Mouse (Mus musculus) stomach, embryonic 15.5 days (tissue): ENCODE results near the gene Hsp90aa1. TPM values are rescaled to one million over a fixed set of nuclear protein-coding genes. Genes with fewer than 3 reads are reported as not detected.
"Not testable (repeated sequence)": the region's sequence is repeated elsewhere in the genome, so short reads cannot be mapped to it uniquely, and the experiment has no call there.

Experiments used
- ATAC-seq: fragments of 200-750 bp; cut with Nextera tagmentation; 2 replicates; pipeline ENCODE4 v1.8.0; 2017; ENCODE audit warnings: low read depth, moderate number of reproducible peaks, moderate TSS enrichment; ENCODE audit not compliant: insufficient read depth, low FRiP score
- H3K27ac ChIP-seq: fragments of 300-500 bp; sonication (generic); 2 replicates; pipeline ENCODE4 v1.5.1; 2015; ENCODE audit warnings: mild to moderate bottlenecking, inconsistent platforms
- H3K27me3 ChIP-seq: fragments of 300-500 bp; sonication (generic); replicated peaks from 2 replicates; pipeline ENCODE4 v1.6.1; 2015; ENCODE audit warnings: inconsistent platforms
- H3K36me3 ChIP-seq: fragments of 300-500 bp; sonication (generic); 2 replicates; pipeline ENCODE4 v1.6.1; 2015; ENCODE audit warnings: inconsistent platforms
- H3K4me1 ChIP-seq: fragments of 300-500 bp; sonication (generic); 2 replicates; pipeline ENCODE4 v1.6.1; 2015; ENCODE audit warnings: inconsistent platforms
- H3K4me2 ChIP-seq: fragments of 300-500 bp; sonication (generic); 2 replicates; pipeline ENCODE4 v1.6.1; 2015; ENCODE audit warnings: mild to moderate bottlenecking, inconsistent platforms
- H3K4me3 ChIP-seq: fragments of 300-500 bp; sonication (generic); replicated peaks from 2 replicates; pipeline ENCODE4 v1.5.1; 2015; ENCODE audit warnings: inconsistent platforms
- H3K9ac ChIP-seq: fragments of 300-500 bp; sonication (generic); 2 replicates; pipeline ENCODE4 v1.6.1; 2015; ENCODE audit warnings: inconsistent platforms
- H3K9me3 ChIP-seq: fragments of 300-500 bp; sonication (generic); 2 replicates; pipeline ENCODE4 v1.6.1; 2016; ENCODE audit warnings: inconsistent platforms
- WGBS: fragments of 180-500 bp; shearing (Covaris S2); methylation state at CpG from one replicate; pipeline ENCODE4 v1.1.7; 2015; 5-methylcytosine and 5-hydroxymethylcytosine counted together
- polyA plus RNA-seq: library from polyadenylated mRNA; unstranded; fragments of >200 nt; fragmentation: Nextera tagmentation; extraction: Ambion mirVana; gene quantifications from 2 replicates; pipeline ENCODE4 v1.2.1, GENCODE M21; 2015

The Hsp90aa1 gene
- polyA plus RNA-seq, 1 experiment from 2014 or later: 840 TPM

- Histone ChIP-seq H3K27ac (no peak overlapping the region), H3K4me3 (no peak overlapping the region), H3K36me3 (no peaks in the 10 kb centered on the region), H3K9me3 (no peaks in the 10 kb centered on the region), H3K4me2 (no peak overlapping the region), H3K9ac (no peak overlapping the region), H3K4me1 (no peaks in the 10 kb centered on the region), H3K27me3 (no peaks in the 10 kb centered on the region)
- whole genome bisulfite sequencing: 93% methylated on average over 6 of the region's 6 CpGs
- ATAC-seq: no peak
Observed at GRCm38 (mm10) chr12:110713784-110714183, 11.3 kb upstream of the Hsp90aa1 start.

GRCm38 (mm10) chr12:110711270-110711669 is 8.7 kb upstream of the Hsp90aa1 start:
- Histone ChIP-seq H3K4me1 (0 out of 2 replicates have a peak, but pooled peaks cover 3% of the 10 kb centered on the region), H3K27me3 (no peaks in the 10 kb centered on the region), H3K4me2 (no peak overlapping the region), H3K36me3 (no peaks in the 10 kb centered on the region), H3K9ac (no peak overlapping the region), H3K4me3 (no peak overlapping the region), H3K9me3 (no peaks in the 10 kb centered on the region), H3K27ac (no peak overlapping the region)
- no peak for ATAC-seq
- WGBS: 52% methylated on average over 5 of the region's 5 CpGs

- ATAC-seq: no peak
- Histone ChIP-seq H3K9ac (no peak overlapping the region), H3K4me2 (peak overlapping the region; percentile 52; the same call in 1 of the 2 replicates), H3K27me3 (no peaks in the 10 kb centered on the region), H3K4me3 (no peak overlapping the region), H3K4me1 (0 out of 2 replicates have a peak, but pooled peaks cover 3% of the 10 kb centered on the region), H3K9me3 (no peaks in the 10 kb centered on the region), H3K36me3 (no peaks in the 10 kb centered on the region), H3K27ac (no peak overlapping the region)
- 80% methylated on average over 7 of the region's 7 CpGs for WGBS
Observed at GRCm38 (mm10) chr12:110707451-110707850, 4.9 kb upstream of the Hsp90aa1 start.

- no peak overlapping the region for H3K9ac ChIP-seq
- peak overlapping the region; percentile 52 for H3K4me2 ChIP-seq
- H3K9me3 ChIP-seq: no peaks in the 10 kb centered on the region
- H3K27me3 ChIP-seq: no peaks in the 10 kb centered on the region
- H3K27ac ChIP-seq: no peak overlapping the region
- H3K4me1 ChIP-seq: 0 out of 2 replicates have a peak, but pooled peaks cover 3% of the 10 kb centered on the region
- no peaks in the 10 kb centered on the region for H3K36me3 ChIP-seq
- WGBS: under 1% methylated on average over 27 of the region's 27 CpGs
- ATAC-seq: peak; percentile 44; the same call in 1 of the 2 replicates
- H3K4me3 ChIP-seq: peak overlapping the region; percentile 31
Observed at GRCm38 (mm10) chr12:110706337-110707231, 4.1 kb upstream of the Hsp90aa1 start.

GRCm38 (mm10) chr12:110705419-110705818 is 2.9 kb upstream of the Hsp90aa1 start:
- H3K9me3 ChIP-seq, H3K27ac ChIP-seq, H3K9ac ChIP-seq, H3K4me3 ChIP-seq, H3K27me3 ChIP-seq, H3K36me3 ChIP-seq, ATAC-seq, H3K4me1 ChIP-seq, H3K4me2 ChIP-seq: not testable (repeated sequence)
- 73% methylated on average over 4 of the region's 4 CpGs for WGBS

- no peak overlapping the region for H3K9ac ChIP-seq
- H3K27me3 ChIP-seq: no peaks in the 10 kb centered on the region
- H3K27ac ChIP-seq: no peak overlapping the region
- H3K36me3 ChIP-seq: no peaks in the 10 kb centered on the region
- H3K4me2 ChIP-seq: no peak overlapping the region
- H3K9me3 ChIP-seq: no peaks in the 10 kb centered on the region
- WGBS: 76% methylated on average over 7 of the region's 7 CpGs
- no peak for ATAC-seq
- H3K4me1 ChIP-seq: 0 out of 2 replicates have a peak, but pooled peaks cover 10% of the 10 kb centered on the region
- H3K4me3 ChIP-seq: no peak overlapping the region
Observed at GRCm38 (mm10) chr12:110703682-110704081, 1.2 kb upstream of the Hsp90aa1 start.

GRCm38 (mm10) chr12:110703008-110703471 is 512 bp upstream of the Hsp90aa1 start:
- H3K36me3 ChIP-seq: no peaks in the 10 kb centered on the region
- no peak overlapping the region for H3K4me3 ChIP-seq
- H3K9me3 ChIP-seq: no peaks in the 10 kb centered on the region
- H3K4me2 ChIP-seq: no peak overlapping the region
- ATAC-seq: peak; percentile 44; the same call in 1 of the 2 replicates
- no peak overlapping the region for H3K9ac ChIP-seq
- H3K27me3 ChIP-seq: no peaks in the 10 kb centered on the region
- H3K27ac ChIP-seq: no peak overlapping the region
- 0 out of 2 replicates have a peak, but pooled peaks cover 10% of the 10 kb centered on the region for H3K4me1 ChIP-seq
- WGBS: 27% methylated on average over 8 of the region's 8 CpGs

GRCm38 (mm10) chr12:110701363-110701762 is 1.2 kb downstream of the Hsp90aa1 start:
- ATAC-seq, H3K36me3 ChIP-seq, H3K9me3 ChIP-seq, H3K27me3 ChIP-seq, H3K4me3 ChIP-seq, H3K4me2 ChIP-seq, H3K27ac ChIP-seq, H3K9ac ChIP-seq: not testable (repeated sequence)
- 8% methylated on average over 1 of the region's 3 CpGs for WGBS
- peaks cover 15% of the 10 kb centered on the region; the same call in 1 of the 2 replicates for H3K4me1 ChIP-seq

- no peak overlapping the region for H3K27ac ChIP-seq
- ATAC-seq: no peak
- H3K9ac ChIP-seq: no peak overlapping the region
- no peaks in the 10 kb centered on the region for H3K27me3 ChIP-seq
- no peak overlapping the region for H3K4me2 ChIP-seq
- WGBS: 63% methylated on average over 2 of the region's 2 CpGs
- peaks cover 14% of the 10 kb centered on the region; the same call in 1 of the 2 replicates for H3K4me1 ChIP-seq
- no peaks in the 10 kb centered on the region for H3K36me3 ChIP-seq
- no peak overlapping the region for H3K4me3 ChIP-seq
- no peaks in the 10 kb centered on the region for H3K9me3 ChIP-seq
Observed at GRCm38 (mm10) chr12:110700730-110701129, 1.8 kb downstream of the Hsp90aa1 start.

- no peaks in the 10 kb centered on the region for H3K9me3 ChIP-seq
- peak overlapping the region; percentile 49; the same call in 1 of the 2 replicates for H3K27ac ChIP-seq
- H3K4me1 ChIP-seq: peaks cover 21% of the 10 kb centered on the region
- H3K27me3 ChIP-seq: no peaks in the 10 kb centered on the region
- peaks cover 5% of the 10 kb centered on the region; the same call in 1 of the 2 replicates for H3K36me3 ChIP-seq
- H3K4me2 ChIP-seq: peak overlapping the region; percentile 25
- H3K4me3 ChIP-seq: no peak overlapping the region
- 31% methylated on average over 2 of the region's 2 CpGs for WGBS
- ATAC-seq: no peak
- H3K9ac ChIP-seq: no peak overlapping the region
Observed at GRCm38 (mm10) chr12:110699171-110699547, 3.4 kb downstream of the Hsp90aa1 start.

- Histone ChIP-seq H3K9ac (no peak overlapping the region), H3K9me3 (no peaks in the 10 kb centered on the region), H3K4me3 (no peak overlapping the region), H3K27me3 (no peaks in the 10 kb centered on the region), H3K36me3 (peaks cover 5% of the 10 kb centered on the region; the same call in 1 of the 2 replicates), H3K4me1 (peaks cover 21% of the 10 kb centered on the region), H3K4me2 (peak overlapping the region; percentile 25), H3K27ac (peak overlapping the region; percentile 49; the same call in 1 of the 2 replicates)
- ATAC-seq: no peak
- WGBS: 35% methylated on average over 13 of the region's 15 CpGs
Observed at GRCm38 (mm10) chr12:110698523-110699170, 3.9 kb downstream of the Hsp90aa1 start.

- Histone ChIP-seq H3K9ac (no peak overlapping the region), H3K4me1 (peaks cover 21% of the 10 kb centered on the region), H3K27ac (peak overlapping the region; percentile 49; the same call in 1 of the 2 replicates), H3K27me3 (no peaks in the 10 kb centered on the region), H3K36me3 (peaks cover 5% of the 10 kb centered on the region; the same call in 1 of the 2 replicates), H3K4me3 (no peak overlapping the region), H3K9me3 (no peaks in the 10 kb centered on the region), H3K4me2 (no peak overlapping the region)
- 68% methylated on average over 1 of the region's 1 CpGs for WGBS
- no peak for ATAC-seq
Observed at GRCm38 (mm10) chr12:110698080-110698479, 4.4 kb downstream of the Hsp90aa1 start.
